Mouse (Mus musculus) lung, postnatal 36 days (tissue): ENCODE data around the gene Nfatc2ip.
A peak's percentile ranks its signal among the peaks of the same experiment; 100 is the strongest.
"Not testable (repeated sequence)": the region's sequence is repeated elsewhere in the genome, so short reads cannot be mapped to it uniquely, and the experiment has no call there.

ENCODE experiments used
- DNase-seq: peaks from one replicate; pipeline ENCODE4 v3.0.0; 2022; ENCODE audit warnings: mixed read lengths

Gene Nfatc2ip

DNA sequence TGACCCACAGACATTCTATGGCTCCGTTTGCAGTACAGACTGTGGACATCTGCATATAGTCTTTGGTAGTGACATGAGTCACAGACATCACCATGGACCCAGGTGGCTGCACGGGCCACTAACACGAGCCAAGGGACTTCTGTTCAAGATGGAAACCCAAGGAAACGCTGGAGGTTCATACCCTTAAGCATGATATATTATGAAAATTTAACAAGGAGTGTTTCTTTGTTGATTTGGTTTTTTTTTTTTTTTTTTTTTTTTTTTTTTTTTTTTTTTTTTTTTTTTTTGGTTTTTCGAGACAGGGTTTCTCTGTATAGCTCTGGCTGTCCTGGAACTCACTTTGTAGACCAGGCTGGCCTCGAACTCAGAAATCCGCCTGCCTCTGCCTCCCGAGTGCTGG lies 6.0 kb upstream of the Nfatc2ip start:
- DNase-seq = not testable (repeated sequence)

DNA sequence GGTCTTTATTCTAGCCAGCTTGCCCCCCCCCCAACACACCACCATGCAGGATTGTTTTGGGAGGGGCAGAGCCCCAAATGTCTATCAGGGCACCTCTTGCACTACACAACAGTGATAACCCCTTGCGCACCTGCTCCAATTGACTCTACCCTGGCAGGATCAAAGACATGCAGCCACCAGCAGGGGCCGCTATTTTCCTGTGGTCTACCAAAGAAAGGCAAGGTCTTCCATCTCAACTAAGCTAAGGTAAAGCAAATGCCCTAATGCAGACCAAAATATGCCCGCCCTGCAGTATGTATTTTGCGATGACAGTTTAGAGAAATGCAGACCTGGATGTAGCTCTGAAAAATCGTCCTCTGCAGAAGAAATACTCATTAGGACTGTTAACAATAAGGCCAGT lies 3.0 kb upstream of the Nfatc2ip start:
- peak; percentile 91 for DNase-seq

DNA sequence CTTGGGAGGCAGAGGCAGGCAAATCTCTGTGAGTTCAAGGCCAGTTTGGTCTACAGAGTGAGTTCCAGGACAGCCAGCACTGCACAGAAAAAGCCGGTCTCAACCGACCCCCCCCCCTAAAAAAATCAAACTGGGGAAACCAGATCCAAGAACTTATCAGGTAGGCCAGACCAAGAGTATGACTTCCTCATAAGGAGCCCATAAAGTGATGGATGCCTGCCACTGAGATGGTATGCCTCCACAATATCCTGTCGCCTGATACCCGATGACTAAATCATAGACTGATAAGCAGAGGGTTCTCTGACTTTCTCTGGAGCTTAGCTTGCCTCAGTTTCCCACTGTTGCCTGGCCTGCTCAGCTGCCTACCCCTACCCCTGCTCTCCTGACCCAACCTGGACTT lies 1.3 kb upstream of the Nfatc2ip start:
- no peak for DNase-seq

DNA sequence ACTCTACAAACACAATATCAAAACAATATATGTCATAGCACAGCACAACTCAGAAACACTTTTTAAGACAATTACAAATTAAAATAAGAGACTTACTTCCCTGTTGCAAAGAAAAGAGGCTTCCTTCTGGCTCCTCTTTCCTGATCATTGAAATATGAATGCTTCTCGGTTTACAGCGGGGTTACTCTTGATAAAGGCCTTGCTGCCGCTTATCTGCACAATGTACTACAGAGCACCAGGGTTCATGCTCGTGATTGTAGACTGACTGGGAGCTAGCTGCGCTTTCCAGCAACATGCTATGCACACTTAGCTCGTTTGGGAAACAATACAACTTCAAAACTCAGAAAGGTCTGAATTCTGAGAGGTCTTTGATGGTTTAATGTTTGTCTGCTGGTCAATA lies 684 bp upstream of the Nfatc2ip start:
- DNase-seq = no peak

DNA sequence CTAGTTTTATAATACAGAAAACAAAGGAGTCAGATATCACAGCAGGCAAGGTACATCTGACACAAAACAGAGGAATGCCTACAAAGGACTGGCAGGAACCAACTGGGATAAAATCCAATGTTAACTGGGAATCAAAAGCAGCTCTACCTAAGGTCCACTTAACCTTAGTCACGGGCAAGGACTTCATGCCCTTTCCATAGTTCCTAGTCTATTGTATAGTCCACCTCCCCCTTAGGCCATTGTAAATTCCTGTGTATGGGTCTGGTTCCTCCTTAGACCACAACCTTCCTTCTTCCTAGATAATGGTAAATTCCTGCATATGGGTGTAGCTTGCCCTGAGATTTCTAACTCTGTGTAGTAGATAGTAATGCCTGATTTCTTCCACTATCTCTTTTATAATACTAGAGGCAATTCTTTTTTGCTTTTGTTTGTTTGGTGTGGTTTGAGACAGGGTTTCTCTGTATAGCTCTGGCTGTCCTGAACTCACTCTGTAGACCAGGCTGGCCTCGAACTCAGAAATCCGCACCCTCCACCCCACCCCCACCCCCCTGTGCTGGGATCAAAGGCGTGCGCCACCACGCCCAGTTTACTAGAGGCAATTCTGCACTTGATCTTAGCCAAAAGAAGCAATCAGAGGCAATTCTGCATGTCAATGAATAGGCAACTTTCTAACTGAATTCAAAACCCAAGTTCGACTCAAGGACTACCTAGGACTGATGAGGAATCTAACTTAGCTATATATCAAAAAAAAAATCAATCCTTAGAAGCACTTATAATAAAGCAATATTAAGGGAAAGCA lies 4.3 kb downstream of the Nfatc2ip start:
- DNase-seq = not testable (repeated sequence)

DNA sequence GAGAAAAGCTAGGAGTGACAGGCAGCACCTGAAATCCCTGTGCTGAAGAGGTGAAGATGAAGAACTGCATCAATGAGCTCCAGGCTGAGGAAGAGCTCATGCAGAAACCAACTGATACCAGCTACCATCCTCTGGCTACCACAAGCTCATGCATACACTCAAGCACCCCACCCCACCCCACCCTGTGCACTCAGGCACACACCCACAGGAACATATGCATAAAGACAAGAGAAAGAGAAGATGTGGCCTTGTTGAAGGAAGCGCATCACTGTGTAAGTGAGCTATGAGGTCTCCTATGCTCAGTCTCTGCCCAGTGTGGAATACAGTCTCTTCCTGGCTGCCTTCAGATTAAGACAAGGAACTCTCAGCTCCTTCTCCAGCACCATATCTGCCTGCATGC lies 8.4 kb downstream of the Nfatc2ip start:
- no peak for DNase-seq

DNA sequence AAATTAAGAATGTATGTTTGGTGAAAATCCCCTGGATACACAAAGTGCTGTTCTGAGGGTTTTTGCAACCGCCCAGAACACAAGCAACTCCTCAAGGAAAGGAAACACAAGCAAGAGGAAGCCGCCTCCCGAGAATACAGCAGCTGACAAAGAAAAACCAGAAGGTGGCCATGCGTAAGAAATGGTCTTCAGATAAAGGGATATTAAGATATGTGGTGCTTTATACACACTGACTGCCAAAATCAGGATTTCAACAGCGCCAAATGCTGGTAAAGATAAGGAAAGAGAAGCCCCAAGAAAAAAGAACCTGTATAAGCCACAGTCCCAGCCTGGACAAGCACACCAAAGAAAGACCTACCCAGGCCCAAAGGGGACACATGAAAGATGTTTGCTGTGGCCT lies 13.0 kb downstream of the Nfatc2ip start:
- DNase-seq = no peak

DNA sequence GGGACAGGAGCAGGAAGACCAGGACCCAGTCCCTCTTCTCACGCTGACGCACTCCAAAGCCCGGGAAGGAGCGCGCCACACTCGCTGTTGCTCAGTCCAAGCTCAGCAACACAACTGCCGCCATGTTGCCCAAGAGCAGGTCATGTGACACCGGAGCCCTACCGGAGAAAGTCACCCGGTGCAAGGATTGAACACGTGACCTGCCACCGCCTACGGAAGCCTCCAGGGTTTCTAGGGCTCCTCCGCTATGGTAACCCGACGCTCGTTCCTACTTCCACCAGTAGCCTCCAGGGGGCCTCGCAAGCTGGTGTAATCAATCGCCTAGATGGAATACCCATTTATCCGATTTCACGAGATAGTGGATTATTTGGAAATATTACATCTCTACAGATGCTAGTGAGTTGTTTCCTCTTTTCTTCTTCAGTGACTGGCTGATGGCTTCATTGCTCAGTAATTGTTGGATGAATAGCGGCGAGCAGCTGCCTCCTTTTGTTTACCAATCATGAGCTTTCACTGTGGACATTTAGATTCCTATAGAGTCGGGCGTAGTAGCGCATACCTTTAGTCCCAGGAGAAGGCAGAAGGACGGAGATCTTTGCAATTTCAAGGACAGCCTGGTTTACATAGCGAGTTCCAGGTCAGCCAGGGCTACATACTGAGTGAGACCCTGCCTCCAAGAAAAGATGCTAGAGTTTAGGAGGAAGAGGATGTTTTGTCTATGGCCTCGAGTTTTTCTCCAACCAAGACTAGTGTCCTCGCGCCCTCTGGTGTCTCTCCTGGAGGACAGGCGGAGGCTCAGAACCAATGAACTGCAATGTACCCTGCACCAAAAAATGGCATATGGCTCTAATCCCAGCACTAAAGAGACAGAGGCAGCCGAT lies 19.0 kb downstream of the Nfatc2ip start, which contains the start of gene Spns1:
Gene Spns1 (minus strand): TSS at position 173 of the 881 bp plus-strand sequence.
- peak; percentile 98 for DNase-seq

DNA sequence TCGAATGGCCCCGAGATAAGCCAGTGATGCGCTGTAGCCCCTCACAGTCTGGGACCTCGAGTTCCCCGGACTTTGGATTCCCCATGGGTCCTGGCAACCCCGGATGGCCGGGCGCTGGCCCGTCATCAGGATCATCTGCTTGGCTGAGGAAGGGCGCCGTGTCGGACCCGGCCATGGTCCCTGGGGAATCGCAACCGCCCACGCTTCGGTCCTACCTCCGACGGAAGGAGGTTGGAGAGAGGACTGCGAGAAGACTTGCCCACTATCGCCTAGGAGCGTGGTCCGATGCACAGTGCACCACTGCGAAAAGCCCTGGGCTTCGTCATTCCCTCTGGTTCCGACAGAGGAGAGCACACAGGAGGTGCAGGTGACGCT lies 19.6 kb downstream of the Nfatc2ip start:
- no peak for DNase-seq

DNA sequence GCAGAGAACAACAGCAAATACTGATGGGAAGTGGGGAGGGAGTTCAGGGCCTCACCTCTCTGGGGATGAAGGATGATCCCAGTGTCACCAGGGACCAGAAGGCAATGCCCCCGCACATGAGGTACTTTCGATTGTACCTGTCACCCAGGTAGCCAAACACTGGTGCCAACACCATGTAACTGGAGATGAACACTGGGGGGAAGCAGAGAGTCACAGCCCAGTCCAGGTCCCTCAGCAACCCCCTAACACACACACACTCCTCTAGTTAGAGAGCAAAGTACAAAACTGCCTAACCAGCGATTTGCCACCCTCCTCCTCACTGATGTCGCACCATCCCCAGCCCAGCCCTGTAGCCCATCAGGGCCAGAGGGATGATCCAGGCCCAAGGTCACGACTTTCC lies 21.5 kb downstream of the Nfatc2ip start:
- DNase-seq = peak; percentile 28

DNA sequence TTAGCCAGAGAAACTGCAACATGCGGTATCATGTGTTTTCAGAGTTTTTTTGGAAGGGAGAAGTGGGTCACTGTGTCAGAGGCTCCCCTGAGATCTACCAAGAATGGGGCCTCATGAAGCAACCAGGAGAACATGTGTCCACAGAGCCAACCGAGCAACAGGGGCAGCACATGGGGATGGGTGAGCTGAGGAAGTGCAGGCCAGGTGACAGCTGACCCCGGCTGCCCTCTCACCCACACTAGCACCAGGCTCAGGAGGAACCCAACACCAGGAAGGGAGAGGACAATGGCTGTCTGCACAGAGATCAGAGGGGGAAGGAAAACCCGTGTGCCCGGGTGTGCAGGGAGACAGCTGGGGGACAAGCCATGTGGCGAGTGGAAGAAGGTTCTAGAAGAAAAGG lies 22.0 kb downstream of the Nfatc2ip start:
- DNase-seq = peak; percentile 53

DNA sequence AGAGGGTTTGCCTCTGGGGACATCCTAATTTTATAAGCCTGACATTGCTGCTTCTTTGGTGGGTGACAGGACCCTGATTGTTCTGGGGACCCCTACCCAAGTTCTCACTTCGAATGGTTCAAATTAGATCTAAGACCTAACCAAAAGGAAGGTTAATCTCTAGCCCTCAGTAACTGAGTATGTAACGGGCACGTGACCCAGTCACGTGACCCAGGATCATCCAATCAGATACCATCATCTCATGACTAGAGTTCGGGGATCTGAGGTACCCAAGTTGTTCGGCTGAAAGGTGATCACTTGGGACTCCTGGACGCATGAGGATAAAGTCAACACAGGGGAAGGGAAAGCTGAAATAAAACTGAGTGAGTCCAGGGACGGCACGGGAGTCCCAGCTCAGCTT lies 23.5 kb downstream of the Nfatc2ip start:
- DNase-seq = no peak

DNA sequence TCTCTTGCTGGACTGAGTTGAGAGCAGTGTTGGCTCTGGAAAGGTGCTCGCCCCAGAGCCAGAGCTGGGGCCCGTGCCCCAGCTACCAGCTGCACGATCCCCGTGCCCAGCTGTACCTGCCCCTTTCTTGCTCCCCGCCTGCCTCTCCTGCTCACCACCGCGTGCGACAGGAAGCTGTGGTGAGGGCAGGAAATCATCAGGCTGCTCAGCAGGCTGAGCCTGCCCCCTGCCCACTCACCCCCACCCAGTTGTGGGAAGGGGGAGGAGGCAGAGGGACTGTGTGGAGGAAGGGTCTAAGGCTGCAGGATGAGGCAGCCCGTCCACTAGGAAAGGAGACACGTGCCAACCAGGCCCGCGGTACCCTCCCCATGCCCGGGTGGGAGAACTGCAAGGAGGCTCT lies 27.1 kb downstream of the Nfatc2ip start, which contains the start of gene Lat:
Gene Lat (minus strand): TSS at position 178 of the 400 bp plus-strand sequence.
- peak; percentile 16 for DNase-seq

DNA sequence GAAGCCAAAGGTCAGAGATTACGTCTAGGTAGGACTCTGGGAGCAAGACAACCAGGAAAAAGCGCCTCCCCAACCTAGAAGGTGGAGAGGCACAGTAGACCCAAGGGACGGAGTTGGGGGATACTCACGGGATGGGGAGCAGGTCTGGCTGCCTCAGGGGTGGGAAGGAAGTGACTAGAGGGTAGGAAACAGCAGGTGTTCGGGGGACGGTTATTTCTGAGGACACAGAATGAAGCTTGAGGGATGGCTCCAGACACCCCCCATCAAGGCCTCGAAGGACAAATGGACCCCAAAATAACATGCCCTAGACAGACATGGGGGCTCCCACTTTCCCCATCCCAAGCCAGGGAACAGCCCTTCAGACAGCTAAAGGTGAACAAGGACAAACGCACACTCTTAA lies 28.2 kb downstream of the Nfatc2ip start:
- DNase-seq = no peak

DNA sequence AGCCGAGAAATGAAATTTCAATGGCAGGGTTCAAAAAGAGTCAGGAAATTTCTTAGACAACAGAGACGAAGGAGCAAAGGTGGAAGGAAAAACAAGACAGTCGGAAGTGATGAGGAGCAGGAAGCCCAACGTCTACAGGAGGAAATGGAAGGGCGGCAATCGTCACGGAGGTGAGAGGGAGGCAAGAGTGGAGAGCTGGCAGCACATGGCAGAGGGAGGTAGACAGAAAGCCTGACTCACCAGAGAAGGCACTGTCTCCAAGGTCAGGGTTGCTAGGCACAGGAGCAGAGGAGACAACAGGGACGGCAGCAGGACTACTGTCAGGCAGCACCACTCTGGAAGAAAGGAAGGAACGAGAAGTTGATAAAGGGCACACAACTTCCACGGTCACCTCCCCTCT lies 28.9 kb downstream of the Nfatc2ip start:
- DNase-seq = no peak

DNA sequence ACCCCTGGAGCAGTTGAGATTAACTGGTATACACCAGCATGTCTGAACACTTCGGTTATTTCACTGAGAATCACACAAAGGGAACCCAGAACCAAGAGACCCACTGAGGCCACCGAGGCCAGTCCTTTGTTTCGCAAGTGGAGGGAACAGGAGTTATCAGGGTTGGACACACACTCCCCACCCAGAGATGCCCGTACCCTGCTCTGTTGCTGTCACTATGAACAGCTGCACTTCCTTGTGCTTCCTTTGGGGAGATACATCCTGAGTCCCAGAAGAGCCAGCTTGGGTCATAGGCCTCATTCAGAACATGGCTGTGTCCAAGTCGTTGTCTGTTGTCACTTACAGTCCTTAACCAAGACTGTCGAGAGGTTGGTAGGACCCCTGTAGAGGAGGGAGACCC lies 33.5 kb downstream of the Nfatc2ip start:
- DNase-seq = no peak

DNA sequence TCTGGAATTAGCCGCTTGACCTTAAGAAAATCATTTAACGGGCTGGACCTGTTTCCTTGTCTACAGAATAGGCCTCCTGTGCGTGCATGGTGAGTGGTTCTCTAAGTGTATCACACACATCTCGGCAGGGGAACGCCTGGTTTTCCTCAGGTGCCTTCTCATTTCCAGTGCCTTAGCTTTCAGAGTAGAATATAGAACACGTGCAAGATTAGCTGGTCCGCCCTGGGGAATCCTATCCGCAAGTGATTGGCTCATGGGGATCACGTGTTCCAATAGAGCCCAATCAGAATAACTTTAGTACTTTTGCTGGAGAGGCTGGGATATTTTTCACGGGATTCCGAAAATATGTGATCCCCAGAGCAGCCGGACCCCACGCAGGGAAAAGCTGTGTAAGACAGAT lies 37.5 kb downstream of the Nfatc2ip start:
- DNase-seq = peak; percentile 41

DNA sequence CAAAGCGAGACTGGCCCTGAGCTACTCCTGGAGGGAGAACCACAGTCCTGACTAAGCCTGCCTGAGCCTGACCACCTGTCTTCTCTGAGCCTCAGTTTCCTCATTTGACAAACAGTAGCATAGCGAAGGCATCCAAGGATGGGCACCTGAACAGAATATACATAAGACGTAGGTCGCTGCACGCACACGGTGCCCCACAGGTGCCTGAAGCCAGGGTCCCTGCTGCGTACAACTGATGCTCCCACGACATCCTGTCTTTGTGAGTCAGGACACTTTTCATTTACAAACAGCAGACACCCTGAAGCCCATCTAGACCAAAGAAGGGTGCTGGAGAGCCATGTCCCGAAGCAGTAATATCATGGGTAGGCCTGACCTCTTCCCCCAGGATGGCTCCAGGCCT lies 38.1 kb downstream of the Nfatc2ip start:
- DNase-seq = no peak

DNA sequence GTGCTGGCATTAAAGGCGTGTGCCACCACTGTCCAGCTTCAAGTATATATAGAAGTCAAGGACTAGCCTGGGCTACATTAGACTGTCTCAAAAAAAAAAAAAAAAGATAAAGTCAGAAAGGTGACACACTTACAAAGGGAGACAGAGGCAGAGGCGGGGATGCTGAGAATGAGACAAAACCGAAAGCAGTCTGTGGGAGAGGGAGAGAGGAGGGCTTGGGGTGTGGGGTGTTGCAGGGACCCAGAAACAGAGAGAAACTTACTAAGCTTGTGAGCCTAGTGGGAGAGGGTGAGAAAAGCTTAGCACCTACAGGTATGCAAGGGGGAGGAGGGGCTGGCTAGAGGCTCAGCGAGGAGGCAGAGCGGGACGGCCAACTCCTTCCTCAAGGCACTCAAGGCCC lies 38.7 kb downstream of the Nfatc2ip start:
- DNase-seq = no peak

DNA sequence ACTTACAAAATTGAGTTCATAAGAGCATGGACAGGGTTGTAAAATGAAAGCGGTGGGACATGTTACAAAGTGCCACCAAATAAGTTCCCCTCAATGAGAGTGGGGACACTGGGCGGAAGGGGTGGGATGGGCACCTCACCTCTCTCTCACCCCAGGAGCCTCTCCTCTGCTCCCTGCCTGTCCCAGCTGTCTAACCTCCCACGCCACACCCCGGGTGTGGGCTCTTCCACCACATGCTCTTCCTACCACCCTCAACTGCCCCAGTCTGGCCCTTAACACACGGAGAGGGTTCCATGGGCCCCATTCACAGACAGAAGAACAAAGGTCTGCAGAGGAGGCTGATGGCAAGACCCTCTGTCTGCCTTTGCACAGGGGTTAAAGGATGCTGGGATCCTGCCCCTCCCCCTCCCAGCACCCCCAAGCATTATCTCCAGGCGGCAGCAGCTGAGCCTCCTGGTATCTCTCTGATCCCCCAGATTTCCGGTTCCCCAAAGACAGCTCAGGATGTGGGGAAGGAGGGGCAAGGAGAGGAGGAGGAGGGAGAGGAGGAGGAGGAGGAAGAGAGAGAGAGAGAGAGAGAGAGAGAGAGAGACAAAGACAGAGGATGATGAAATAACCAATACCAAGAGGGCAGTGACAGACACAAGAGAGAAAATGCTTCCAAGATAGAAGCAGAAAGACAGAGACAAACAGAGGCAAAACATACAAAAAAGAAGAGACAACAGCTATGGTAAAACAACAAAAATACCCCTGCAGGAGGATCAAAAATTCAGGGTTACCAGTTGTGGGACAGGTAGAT lies 39.5 kb downstream of the Nfatc2ip start:
- DNase-seq = no peak

DNA sequence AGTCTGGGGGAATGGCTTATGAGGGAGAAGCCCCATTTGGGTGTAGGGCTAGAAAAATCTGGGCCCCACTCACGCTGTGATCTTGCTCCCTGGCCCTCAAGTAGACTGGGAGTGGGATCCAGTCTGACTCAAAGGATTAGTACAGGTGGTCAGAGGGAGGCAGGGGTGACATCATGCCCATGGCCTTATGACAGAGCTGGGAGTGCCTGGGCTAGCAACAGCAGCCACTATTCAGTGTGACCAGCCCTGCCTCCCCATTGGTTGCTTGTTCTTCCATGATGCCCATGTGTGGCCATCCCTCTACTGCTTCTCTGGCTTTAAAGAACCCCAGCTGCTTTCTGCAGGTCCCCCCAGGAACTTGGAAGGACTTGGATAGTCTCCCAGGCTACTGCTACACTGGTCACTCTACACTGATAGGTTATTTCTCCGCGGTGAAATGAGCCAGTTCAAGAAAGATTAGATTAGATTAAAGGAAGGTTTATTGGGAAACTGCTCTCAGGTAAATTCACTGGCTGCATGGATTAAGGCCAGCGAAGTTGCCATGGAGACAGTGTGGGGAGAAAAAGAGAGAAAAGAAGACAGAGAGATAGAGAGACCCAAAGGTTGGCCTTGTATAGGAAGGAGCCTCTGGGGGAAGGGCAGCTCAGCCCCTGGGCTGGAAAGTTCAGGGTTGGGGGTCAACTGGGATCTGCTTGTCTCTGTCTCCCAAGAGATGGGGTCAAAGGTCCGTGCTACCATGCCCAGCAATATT lies 40.5 kb downstream of the Nfatc2ip start:
- no peak for DNase-seq
